Mouse (Mus musculus): ENCODE measurements around the gene Cryzl2.

- TF ChIP-seq CTCF (conservative IDR thresholded peaks at IDR 0.05; ENCODE audit: low read length) (no peak), POU5F1 (IDR thresholded peaks at IDR 0.05; ENCODE audit: borderline replicate concordance, low read length) (no peak), NANOG (IDR thresholded peaks at IDR 0.05; ENCODE audit: borderline replicate concordance, low read length) (no peak)
Measured at GRCm38 (mm10) chr1:157524775-157525174, 66.4 kb downstream of the Cryzl2 start.
